Mouse (Mus musculus) yolk sac, embryonic 10.5 days (tissue): ENCODE results near the gene Atg2a.

Experiments
- DNase-seq: peaks from one replicate; pipeline ENCODE4 v3.0.0-alpha.2; 2017; ENCODE audit warnings: low spot score

The Atg2a gene

GRCm38 (mm10) chr19:6241274-6242107, at the start of gene Atg2a:
Gene Atg2a, plus strand, starts transcription at chr19:6241668.
- peak; percentile 98 for DNase-seq

- no peak for DNase-seq
Measured at GRCm38 (mm10) chr19:6204265-6204664, 37.2 kb upstream of the Atg2a start.

GRCm38 (mm10) chr19:6206716-6207115, 34.8 kb upstream of the Atg2a start:
- no peak for DNase-seq

- DNase-seq: no peak
Measured at GRCm38 (mm10) chr19:6216046-6216705, 25.3 kb upstream of the Atg2a start.

- no peak for DNase-seq
Measured at GRCm38 (mm10) chr19:6218606-6219005, 22.9 kb upstream of the Atg2a start.

GRCm38 (mm10) chr19:6226135-6226534, 15.3 kb upstream of the Atg2a start, which contains the start of gene Gpha2:
Gene Gpha2, plus strand, starts transcription at chr19:6226380.
- peak; percentile 21 for DNase-seq

GRCm38 (mm10) chr19:6226763-6227162, 14.7 kb upstream of the Atg2a start:
- no peak for DNase-seq

- DNase-seq: no peak
Measured at GRCm38 (mm10) chr19:6227864-6228263, 13.6 kb upstream of the Atg2a start.

GRCm38 (mm10) chr19:6230411-6230810, 11.1 kb upstream of the Atg2a start:
- no peak for DNase-seq

- no peak for DNase-seq
Measured at GRCm38 (mm10) chr19:6231036-6231435, 10.4 kb upstream of the Atg2a start.

- no peak for DNase-seq
Measured at GRCm38 (mm10) chr19:6233647-6234046, 7.8 kb upstream of the Atg2a start.

GRCm38 (mm10) chr19:6234337-6235083, 7.0 kb upstream of the Atg2a start:
- no peak for DNase-seq

- DNase-seq: peak; percentile 94
Measured at GRCm38 (mm10) chr19:6235084-6236052, 6.1 kb upstream of the Atg2a start, which contains the start of gene Ppp2r5b. Gene Ppp2r5b, minus strand, starts transcription at chr19:6235872.

- DNase-seq: peak; percentile 93
Measured at GRCm38 (mm10) chr19:6236053-6236441, 5.4 kb upstream of the Atg2a start.

GRCm38 (mm10) chr19:6236842-6237241, 4.6 kb upstream of the Atg2a start:
- DNase-seq: no peak

GRCm38 (mm10) chr19:6238740-6239139, 2.7 kb upstream of the Atg2a start:
- no peak for DNase-seq

- DNase-seq: no peak
Measured at GRCm38 (mm10) chr19:6240136-6240535, 1.3 kb upstream of the Atg2a start.

- DNase-seq: no peak
Measured at GRCm38 (mm10) chr19:6240725-6241124, 743 bp upstream of the Atg2a start.

GRCm38 (mm10) chr19:6242281-6242680, 813 bp downstream of the Atg2a start:
- peak; percentile 41 for DNase-seq

GRCm38 (mm10) chr19:6243226-6243625, 1.8 kb downstream of the Atg2a start:
- DNase-seq: no peak

- no peak for DNase-seq
Measured at GRCm38 (mm10) chr19:6245806-6246205, 4.3 kb downstream of the Atg2a start.
